Mouse (Mus musculus) intestine, embryonic 16.5 days (tissue): ENCODE measurements around the gene Cachd1. TPM values are rescaled to one million over a fixed set of nuclear protein-coding genes. Genes with fewer than 3 reads are reported as not detected.

ENCODE experiments used
- ATAC-seq: fragments of 200-750 bp; cut with Nextera tagmentation; 2 replicates; pipeline ENCODE4 v1.8.0; 2017; ENCODE audit warnings: moderate TSS enrichment, moderate library complexity
- H3K27ac ChIP-seq: fragments of 300-500 bp; sonication (generic); 2 replicates; pipeline ENCODE4 v1.5.1; 2014; ENCODE audit warnings: mild to moderate bottlenecking, low read length
- H3K27me3 ChIP-seq: fragments of 300-500 bp; sonication (generic); replicated peaks from 2 replicates; pipeline ENCODE4 v1.6.1; 2014; ENCODE audit warnings: low read length, control low read depth, mixed read lengths; ENCODE audit not compliant: control insufficient read depth, insufficient read depth
- H3K36me3 ChIP-seq: fragments of 300-500 bp; sonication (generic); 2 replicates; pipeline ENCODE4 v1.6.1; 2014; ENCODE audit warnings: low read length, control low read depth; ENCODE audit not compliant: control insufficient read depth, insufficient read depth
- H3K4me1 ChIP-seq: fragments of 300-500 bp; sonication (generic); 2 replicates; pipeline ENCODE4 v1.6.1; 2014; ENCODE audit warnings: low read length, control low read depth, mixed read lengths; ENCODE audit not compliant: control insufficient read depth, insufficient read depth
- H3K4me2 ChIP-seq: fragments of 300-500 bp; sonication (generic); 2 replicates; pipeline ENCODE4 v1.6.1; 2014; ENCODE audit warnings: low read depth, low read length, control low read depth
- H3K4me3 ChIP-seq: fragments of 300-500 bp; sonication (generic); 2 replicates; pipeline ENCODE4 v1.5.1; 2014; ENCODE audit warnings: mild to moderate bottlenecking, low read length
- H3K9ac ChIP-seq: fragments of 300-500 bp; sonication (generic); 2 replicates; pipeline ENCODE4 v1.6.1; 2014; ENCODE audit warnings: low read depth, low read length
- H3K9me3 ChIP-seq: fragments of 300-500 bp; sonication (generic); 2 replicates; pipeline ENCODE4 v1.6.1; 2016; ENCODE audit warnings: low read length, control low read depth; ENCODE audit not compliant: control insufficient read depth
- WGBS: fragments of 180-500 bp; shearing (Covaris S2); extraction: QIAGEN DNeasy Blood & Tissue Kit; methylation state at CpG from one replicate; pipeline ENCODE4 v1.1.7; 2014; 5-methylcytosine and 5-hydroxymethylcytosine counted together
- polyA plus RNA-seq: library from polyadenylated mRNA; unstranded; fragments of >200 nt; fragmentation: Nextera tagmentation; extraction: Ambion mirVana; gene quantifications from 2 replicates; pipeline ENCODE4 v1.2.1, GENCODE M21; 2015

The Cachd1 gene
- polyA plus RNA-seq, 1 experiment from 2014 or later, result 7.8 TPM

DNA sequence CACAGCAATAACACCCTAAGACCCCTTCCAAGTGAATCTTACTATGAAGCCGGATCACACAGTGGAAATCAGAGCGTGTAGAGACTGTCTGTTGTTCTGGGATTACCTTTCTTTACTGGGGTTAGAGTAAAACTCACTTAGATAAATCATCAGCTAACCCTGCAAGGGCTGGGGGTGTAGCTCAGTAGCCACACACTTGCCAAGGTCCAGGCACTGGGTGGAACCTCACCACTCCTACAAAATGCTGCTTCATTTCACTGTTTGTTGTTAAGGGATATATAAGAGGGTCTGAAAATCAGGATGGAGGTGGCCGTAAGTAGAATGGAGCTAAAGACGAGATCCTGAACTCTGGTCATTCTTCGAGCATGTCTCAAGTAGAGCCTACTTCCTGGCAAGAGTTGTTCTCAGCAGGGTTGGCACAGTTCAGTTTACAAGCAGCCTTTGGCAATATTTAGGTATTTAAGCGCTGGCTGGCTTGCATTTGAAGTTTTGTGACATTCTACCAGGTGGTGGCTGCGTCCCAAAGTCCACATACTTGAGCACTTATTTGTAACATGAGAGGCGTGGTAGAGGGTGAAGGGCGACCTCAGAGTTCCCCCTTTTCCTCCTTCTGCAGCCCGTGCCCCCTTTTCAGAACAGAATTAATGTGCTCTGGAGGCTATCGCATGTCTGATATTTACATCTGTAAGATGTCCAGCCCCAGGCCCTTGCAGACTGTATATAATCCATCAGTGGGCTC is 146.5 kb downstream of the Cachd1 start:
- 0 out of 2 replicates have a peak, but pooled peaks have one; percentile 10 for ATAC-seq
- Histone ChIP-seq H3K4me2 (no peak overlapping the region), H3K4me3 (no peak overlapping the region), H3K9ac (no peak overlapping the region), H3K27me3 (no peaks in the 10 kb centered on the region), H3K27ac (no peak overlapping the region), H3K36me3 (no peaks in the 10 kb centered on the region), H3K4me1 (peaks cover 20% of the 10 kb centered on the region; the same call in 1 of the 2 replicates), H3K9me3 (no peaks in the 10 kb centered on the region)
- 59% methylated on average over 11 of the region's 11 CpGs for WGBS

DNA sequence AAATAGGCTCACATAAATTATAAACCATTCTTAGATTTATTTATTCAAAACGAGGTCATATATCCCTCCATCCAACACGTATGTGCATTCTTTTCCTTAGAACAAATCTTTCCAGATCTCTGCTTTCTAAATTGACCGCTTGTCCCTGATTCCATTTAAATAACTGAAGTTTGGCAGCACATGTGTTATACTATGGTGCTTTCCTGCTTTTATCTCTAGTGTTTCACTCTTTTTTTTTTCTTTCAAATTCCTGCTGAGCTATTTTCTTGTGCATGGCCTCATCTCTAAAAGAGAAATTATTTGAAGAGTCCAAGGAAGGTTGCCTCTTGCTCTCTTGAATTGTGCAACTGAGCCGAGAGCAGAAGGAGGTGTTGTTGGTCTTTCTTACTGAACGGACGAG is 147.1 kb downstream of the Cachd1 start:
- 42% methylated on average over 6 of the region's 6 CpGs for WGBS
- H3K36me3 ChIP-seq, result no peaks in the 10 kb centered on the region
- H3K27me3 ChIP-seq, result no peaks in the 10 kb centered on the region
- no peak; the same call in 1 of the 2 replicates for ATAC-seq
- H3K4me3 ChIP-seq, result no peak overlapping the region
- no peaks in the 10 kb centered on the region for H3K9me3 ChIP-seq
- peaks cover 20% of the 10 kb centered on the region; the same call in 1 of the 2 replicates for H3K4me1 ChIP-seq
- H3K9ac ChIP-seq, result no peak overlapping the region
- peak overlapping the region; percentile 7; the same call in 1 of the 2 replicates for H3K27ac ChIP-seq
- no peak overlapping the region for H3K4me2 ChIP-seq

DNA sequence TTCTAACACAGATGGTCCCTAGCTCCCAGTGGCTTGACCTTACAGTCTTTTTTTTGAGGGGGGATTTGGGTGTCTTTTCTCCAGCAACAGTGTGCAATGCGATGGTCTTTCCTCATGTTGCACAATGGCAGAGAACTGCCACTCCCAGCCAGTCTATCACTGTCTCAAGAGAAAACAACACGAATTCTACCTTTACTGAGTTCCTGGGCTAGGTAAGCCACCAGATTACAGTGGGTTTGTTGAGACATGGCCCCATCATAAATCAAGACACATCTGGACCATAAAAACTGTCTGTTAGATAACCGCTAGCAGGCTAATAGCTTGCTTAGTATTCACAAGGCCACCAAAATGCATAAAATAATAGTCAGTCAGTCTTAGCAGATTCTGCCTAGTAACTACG is 147.8 kb downstream of the Cachd1 start:
- H3K4me1 ChIP-seq, result peaks cover 20% of the 10 kb centered on the region; the same call in 1 of the 2 replicates
- H3K9ac ChIP-seq, result no peak overlapping the region
- no peaks in the 10 kb centered on the region for H3K36me3 ChIP-seq
- H3K9me3 ChIP-seq, result no peaks in the 10 kb centered on the region
- peak; percentile 81 for ATAC-seq
- H3K4me3 ChIP-seq, result no peak overlapping the region
- peak overlapping the region; percentile 7 for H3K27ac ChIP-seq
- no peak overlapping the region for H3K4me2 ChIP-seq
- 54% methylated on average over 4 of the region's 4 CpGs for WGBS
- no peaks in the 10 kb centered on the region for H3K27me3 ChIP-seq

DNA sequence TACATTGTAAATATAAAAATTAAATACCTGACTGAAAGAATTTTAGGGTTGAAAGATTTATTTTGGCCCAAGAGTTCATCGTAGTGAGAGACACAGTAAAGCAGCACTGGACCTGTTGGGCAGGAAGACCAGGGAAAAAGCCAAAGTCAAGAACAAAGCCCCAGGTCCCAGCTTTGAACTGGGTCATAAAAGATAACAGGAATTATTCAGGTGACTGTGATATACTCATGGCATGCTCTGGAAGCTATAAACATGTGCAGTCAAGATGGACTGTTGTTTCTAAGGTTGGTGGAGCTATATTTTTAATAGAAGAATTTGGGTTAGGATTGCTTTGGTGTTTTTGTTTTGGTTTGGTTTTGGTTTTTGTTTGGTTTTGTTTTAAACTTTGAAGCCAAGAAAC is 148.7 kb downstream of the Cachd1 start:
- H3K27me3 ChIP-seq, result no peaks in the 10 kb centered on the region
- H3K9ac ChIP-seq, result no peak overlapping the region
- H3K4me3 ChIP-seq, result no peak overlapping the region
- peak; percentile 34 for ATAC-seq
- no peak overlapping the region for H3K4me2 ChIP-seq
- H3K36me3 ChIP-seq, result no peaks in the 10 kb centered on the region
- H3K27ac ChIP-seq, result no peak overlapping the region
- WGBS, result 59% methylated on average over 1 of the region's 1 CpGs
- H3K4me1 ChIP-seq, result peaks cover 25% of the 10 kb centered on the region; the same call in 1 of the 2 replicates
- H3K9me3 ChIP-seq, result no peaks in the 10 kb centered on the region

DNA sequence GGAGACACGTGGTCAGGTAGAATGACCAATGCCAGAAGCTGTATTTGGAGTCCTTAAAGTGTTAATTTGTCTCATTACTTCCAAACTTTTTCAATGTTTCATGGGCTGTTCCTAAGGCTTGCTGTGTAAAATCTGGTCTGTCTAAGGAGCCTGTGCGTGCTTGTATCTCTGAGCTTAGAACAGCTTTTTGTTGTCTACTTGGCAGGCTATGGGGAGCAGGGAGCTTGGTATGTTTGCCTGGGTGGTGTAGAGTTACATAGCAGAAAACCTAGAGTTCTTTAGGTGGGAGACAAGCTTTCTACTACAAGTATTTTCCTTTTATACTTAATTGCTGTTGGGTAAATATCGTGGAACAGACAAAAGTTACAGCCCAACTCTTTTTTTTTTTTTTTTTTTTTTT is 150.1 kb downstream of the Cachd1 start:
- no peak for ATAC-seq
- no peak overlapping the region for H3K9ac ChIP-seq
- no peak overlapping the region for H3K4me2 ChIP-seq
- no peaks in the 10 kb centered on the region for H3K36me3 ChIP-seq
- peaks cover 25% of the 10 kb centered on the region; the same call in 1 of the 2 replicates for H3K4me1 ChIP-seq
- no peak overlapping the region for H3K4me3 ChIP-seq
- 53% methylated on average over 3 of the region's 3 CpGs for WGBS
- no peaks in the 10 kb centered on the region for H3K9me3 ChIP-seq
- no peak overlapping the region; the same call in 1 of the 2 replicates for H3K27ac ChIP-seq
- no peaks in the 10 kb centered on the region for H3K27me3 ChIP-seq

DNA sequence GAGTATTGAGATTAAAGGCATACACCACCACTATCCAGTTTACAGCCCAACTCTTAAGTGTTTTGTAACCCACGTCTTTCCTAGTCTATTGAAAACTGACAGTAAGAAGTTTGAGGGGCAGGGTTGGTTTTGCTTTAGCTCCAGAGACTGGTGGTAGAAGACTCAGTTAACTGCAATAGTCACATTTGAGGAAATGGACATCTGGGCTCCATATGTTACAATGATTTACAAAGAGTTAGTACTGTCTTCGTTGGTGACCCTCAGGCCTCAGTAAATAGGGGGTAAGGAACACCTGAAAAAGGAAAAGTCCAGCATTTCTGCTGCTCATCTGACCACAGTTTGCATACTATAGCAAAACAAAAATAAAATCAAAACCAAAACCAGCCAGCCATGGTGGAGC is 150.6 kb downstream of the Cachd1 start:
- H3K27ac ChIP-seq, result no peak overlapping the region

DNA sequence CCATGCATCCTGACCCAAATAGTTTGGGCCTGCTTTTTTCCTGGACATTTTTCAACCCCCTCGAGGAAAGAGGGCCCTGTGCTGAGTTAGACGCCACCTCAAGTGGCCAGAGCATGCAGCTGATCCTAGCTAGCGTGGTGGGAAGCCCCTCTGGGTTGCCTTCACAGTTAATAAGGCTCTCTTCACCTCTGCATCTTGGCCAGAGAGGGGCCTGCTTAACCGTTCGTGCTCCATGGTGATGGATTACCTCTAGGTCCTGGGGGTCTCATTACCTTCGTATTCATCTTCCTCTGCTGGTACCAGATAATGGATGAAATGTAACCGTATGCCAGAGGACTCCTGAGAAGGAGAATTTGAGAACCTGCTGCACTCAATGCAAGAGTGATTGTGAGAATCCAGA is 167.2 kb downstream of the Cachd1 start:
- Histone ChIP-seq H3K9ac (no peak overlapping the region), H3K27me3 (no peaks in the 10 kb centered on the region), H3K4me1 (no peaks in the 10 kb centered on the region), H3K27ac (no peak overlapping the region), H3K4me2 (no peak overlapping the region), H3K9me3 (no peaks in the 10 kb centered on the region), H3K4me3 (no peak overlapping the region), H3K36me3 (no peaks in the 10 kb centered on the region)
- WGBS, result 65% methylated on average over 7 of the region's 7 CpGs
- ATAC-seq, result no peak

More for the DNA sequence above, 150.6 kb downstream of the Cachd1 start:
- H3K4me2 ChIP-seq, result no peak overlapping the region
- H3K27me3 ChIP-seq, result no peaks in the 10 kb centered on the region
- H3K9me3 ChIP-seq, result no peaks in the 10 kb centered on the region
- peaks cover 25% of the 10 kb centered on the region; the same call in 1 of the 2 replicates for H3K4me1 ChIP-seq
- no peak overlapping the region for H3K9ac ChIP-seq
- 53% methylated on average over 2 of the region's 2 CpGs for WGBS
- no peaks in the 10 kb centered on the region for H3K36me3 ChIP-seq
- no peak overlapping the region for H3K4me3 ChIP-seq
- ATAC-seq, result no peak

DNA sequence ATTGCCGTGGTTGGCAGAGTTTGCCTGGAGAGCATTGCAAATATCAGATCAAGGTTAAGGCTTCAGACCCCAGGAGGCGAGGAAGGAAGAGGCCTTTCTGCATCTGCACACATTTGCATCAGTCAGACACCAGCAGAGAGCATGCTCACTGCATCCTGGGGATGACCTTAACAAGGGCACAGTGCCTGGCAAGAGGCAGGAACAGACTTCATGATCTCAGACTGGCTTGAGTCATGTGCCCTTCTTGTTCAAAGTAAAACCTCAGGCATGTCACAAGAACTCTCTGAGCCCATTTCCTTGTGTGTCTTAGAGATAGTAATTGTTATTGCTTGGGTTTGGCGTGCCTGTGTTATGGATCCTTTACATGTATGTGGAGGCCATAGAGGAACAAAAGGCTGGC is 167.8 kb downstream of the Cachd1 start:
- Histone ChIP-seq H3K27me3 (no peaks in the 10 kb centered on the region), H3K9ac (no peak overlapping the region), H3K4me3 (no peak overlapping the region), H3K4me1 (no peaks in the 10 kb centered on the region), H3K36me3 (no peaks in the 10 kb centered on the region), H3K9me3 (no peaks in the 10 kb centered on the region), H3K4me2 (no peak overlapping the region), H3K27ac (no peak overlapping the region)
- 70% methylated on average over 3 of the region's 3 CpGs for WGBS
- ATAC-seq, result no peak

DNA sequence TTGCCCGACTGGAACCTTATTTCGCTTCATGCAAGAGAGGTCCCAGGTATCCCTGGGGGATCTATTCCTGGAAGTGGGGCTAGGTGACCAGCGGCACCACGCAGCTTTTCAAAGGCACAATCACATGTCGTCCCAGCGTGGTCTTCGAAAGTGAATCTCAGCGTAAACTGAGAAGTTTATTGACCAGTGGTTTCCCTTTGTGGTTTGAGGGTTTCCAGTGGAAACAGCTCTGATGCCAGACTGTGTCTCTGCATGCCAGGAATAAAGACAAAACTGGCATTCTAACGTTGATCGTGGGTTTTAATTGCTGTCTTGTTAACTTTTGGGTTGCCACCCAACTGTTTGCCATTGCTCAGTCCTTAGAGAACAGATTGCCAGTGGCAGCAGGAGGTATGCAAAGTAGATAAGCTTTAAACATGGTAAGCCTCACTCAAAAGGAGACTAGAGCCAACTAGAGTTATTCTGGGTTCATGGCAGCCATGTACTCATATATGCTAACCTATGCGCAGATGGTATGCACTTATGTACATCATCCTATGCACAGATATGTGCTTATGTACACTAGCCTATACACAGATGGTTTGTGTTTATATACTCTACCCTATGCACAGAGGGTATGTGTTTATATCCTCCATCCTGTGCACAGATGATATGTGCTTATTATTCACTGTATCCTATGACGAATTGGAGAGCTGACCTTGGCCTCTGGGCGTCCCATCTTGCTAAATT is 168.9 kb downstream of the Cachd1 start:
- Histone ChIP-seq H3K27me3 (no peaks in the 10 kb centered on the region), H3K9ac (no peak overlapping the region), H3K4me2 (no peak overlapping the region), H3K36me3 (no peaks in the 10 kb centered on the region), H3K27ac (no peak overlapping the region), H3K4me1 (no peaks in the 10 kb centered on the region), H3K9me3 (no peaks in the 10 kb centered on the region), H3K4me3 (no peak overlapping the region)
- ATAC-seq, result no peak
- 84% methylated on average over 13 of the region's 13 CpGs for WGBS
